Mouse (Mus musculus) CH12.LX (cell line): ENCODE measurements around the gene Wdfy2. TPM values are rescaled to one million over a fixed set of nuclear protein-coding genes. Genes with fewer than 3 reads are reported as not detected.

ENCODE experiments used
- DNase-seq: peaks from one replicate; pipeline ENCODE4 v3.0.0-alpha.2; 2013; ENCODE audit errors: extremely low read depth
- H3K27ac ChIP-seq: 2 replicates; pipeline ENCODE4 v1.5.1; 2012; ENCODE audit warnings: low read depth, mild to moderate bottlenecking, control low read depth, moderate library complexity; ENCODE audit not compliant: insufficient read depth
- H3K27me3 ChIP-seq: replicated peaks from 2 replicates; pipeline ENCODE3; 2012; ENCODE audit warnings: inconsistent platforms
- H3K36me3 ChIP-seq, 2 experiments: replicated peaks in 1 of 2; 2 replicates each; pipeline versions ENCODE3 to v1.6.1; 2012; ENCODE audit warnings: inconsistent platforms in 1 of 2, low read length in 1 of 2, mild to moderate bottlenecking in 1 of 2, mixed read lengths in 1 of 2, moderate library complexity in 1 of 2; ENCODE audit not compliant: control insufficient read depth in 1 of 2, insufficient read depth in 1 of 2
- H3K4me1 ChIP-seq, 2 experiments: 2 replicates each; pipeline ENCODE4 v1.6.1; 2012; ENCODE audit warnings: inconsistent platforms in 1 of 2, moderate library complexity in 1 of 2; ENCODE audit not compliant: insufficient read depth in 2 of 2, control insufficient read depth in 1 of 2
- H3K4me2 ChIP-seq: 2 replicates; pipeline ENCODE4 v1.6.1; 2012; ENCODE audit warnings: low read depth, mild to moderate bottlenecking, control low read depth; ENCODE audit not compliant: poor library complexity, insufficient read depth, severe bottlenecking
- H3K4me3 ChIP-seq, 3 experiments: fragments of 150-350 bp in 1 of 3; sonication (generic) in 1 of 3; replicated peaks in 1 of 3; 2 replicates each; pipeline versions ENCODE3 to v1.5.1; 2011 to 2012; ENCODE audit warnings: low read depth in 2 of 3, low read length in 2 of 3, mild to moderate bottlenecking in 2 of 3, moderate library complexity in 2 of 3, control low read depth in 1 of 3, improper control_type of control experiment in 1 of 3, inconsistent platforms in 1 of 3, mixed read lengths in 1 of 3; ENCODE audit not compliant: poor library complexity in 1 of 3
- H3K79me2 ChIP-seq: replicated peaks from 2 replicates; pipeline ENCODE4 v1.6.1; 2012; ENCODE audit warnings: mild to moderate bottlenecking, moderate library complexity; ENCODE audit not compliant: control insufficient read depth, poor library complexity, insufficient read depth, severe bottlenecking; ENCODE audit errors: extremely low read depth
- H3K9ac ChIP-seq: 2 replicates; pipeline ENCODE4 v1.6.1; 2012; ENCODE audit warnings: low read depth, mild to moderate bottlenecking, control low read depth, moderate library complexity; ENCODE audit not compliant: insufficient read depth
- H3K9me3 ChIP-seq: replicated peaks from 2 replicates; pipeline ENCODE3; 2012; ENCODE audit warnings: low read length, inconsistent platforms, mixed read lengths
- CTCF ChIP-seq, 2 experiments: IDR thresholded peaks in 1 of 2; conservative IDR thresholded peaks in 1 of 2; 2 replicates each; pipeline ENCODE4 v1.5.1; 2011 to 2012; ENCODE audit warnings: low read depth in 2 of 2, low read length in 2 of 2, improper control_type of control experiment in 1 of 2, inconsistent platforms in 1 of 2, mild to moderate bottlenecking in 1 of 2, moderate library complexity in 1 of 2
- ELF1 ChIP-seq: IDR thresholded peaks from 2 replicates; pipeline ENCODE4 v1.6.1; 2014; ENCODE audit warnings: low read depth, mild to moderate bottlenecking, inconsistent platforms, low read length, improper control_type of control experiment
- EP300 ChIP-seq: IDR thresholded peaks from 2 replicates; pipeline ENCODE4 v1.6.1; 2011; ENCODE audit warnings: low read length, improper control_type of control experiment
- GABPA ChIP-seq: IDR thresholded peaks from 2 replicates; pipeline ENCODE4 v1.6.1; 2012; ENCODE audit warnings: low read depth, low read length, improper control_type of control experiment, inconsistent platforms; ENCODE audit not compliant: insufficient replicate concordance
- HCFC1 ChIP-seq: IDR thresholded peaks from 2 replicates; pipeline ENCODE4 v1.6.1; 2012; ENCODE audit warnings: low read depth, mild to moderate bottlenecking, inconsistent platforms, low read length, improper control_type of control experiment
- JUN ChIP-seq: IDR thresholded peaks from 2 replicates; pipeline ENCODE4 v1.6.1; 2011; ENCODE audit warnings: low read depth, mild to moderate bottlenecking, low read length, improper control_type of control experiment, moderate library complexity; ENCODE audit not compliant: insufficient read depth
- KAT2A ChIP-seq: IDR thresholded peaks from 2 replicates; pipeline ENCODE4 v1.6.1; 2012; ENCODE audit warnings: low read length, improper control_type of control experiment, inconsistent platforms; ENCODE audit not compliant: insufficient replicate concordance
- MAFK ChIP-seq: IDR thresholded peaks from 2 replicates; pipeline ENCODE4 v1.6.1; 2011; ENCODE audit warnings: low read length, improper control_type of control experiment; ENCODE audit not compliant: insufficient replicate concordance
- MAZ ChIP-seq: IDR thresholded peaks from 2 replicates; pipeline ENCODE4 v1.6.1; 2012; ENCODE audit warnings: low read depth, mild to moderate bottlenecking, inconsistent platforms, low read length, improper control_type of control experiment, moderate library complexity
- MXI1 ChIP-seq: IDR thresholded peaks from 2 replicates; pipeline ENCODE4 v1.6.1; 2011; ENCODE audit warnings: mild to moderate bottlenecking, low read depth, low read length, improper control_type of control experiment
- MYC ChIP-seq: IDR thresholded peaks from 2 replicates; pipeline ENCODE4 v1.6.1; 2011; ENCODE audit warnings: low read depth, mild to moderate bottlenecking, improper control_type of control experiment, low read length
- NELFE ChIP-seq: IDR thresholded peaks from 2 replicates; pipeline ENCODE4 v1.6.1; 2011; ENCODE audit warnings: low read depth, low read length, improper control_type of control experiment
- POLR2A ChIP-seq: IDR thresholded peaks from 2 replicates; pipeline ENCODE4 v1.6.1; 2011; ENCODE audit warnings: low read depth, mild to moderate bottlenecking, improper control_type of control experiment, low read length
- RAD21 ChIP-seq: IDR thresholded peaks from 2 replicates; pipeline ENCODE4 v1.6.1; 2011; ENCODE audit warnings: low read depth, mild to moderate bottlenecking, low read length, improper control_type of control experiment, moderate library complexity
- SMC3 ChIP-seq: IDR thresholded peaks from 2 replicates; pipeline ENCODE4 v1.6.1; 2011; ENCODE audit warnings: low read depth, low read length, improper control_type of control experiment
- ZC3H11A ChIP-seq: IDR thresholded peaks from 2 replicates; pipeline ENCODE4 v1.6.1; 2012; ENCODE audit warnings: low read depth, mild to moderate bottlenecking, inconsistent platforms, low read length, improper control_type of control experiment
- ZMIZ1 ChIP-seq: IDR thresholded peaks from 2 replicates; pipeline ENCODE4 v1.6.1; 2012; ENCODE audit warnings: low read depth, mild to moderate bottlenecking, inconsistent platforms, low read length, improper control_type of control experiment
- dilution Hi-C: fragments of 300-500 bp; cut with MboI; formaldehyde crosslinking; loops from 2 replicates; pipeline ENCODE4 v1.14.3; 2020; ENCODE audit warnings: low sequenced_read_pairs; ENCODE audit not compliant: extremely low pct_unique_long_range_greater_than_20kb, extremely low pct_ligation_motif_present
- in situ Hi-C: fragments of 300-500 bp; cut with MboI; formaldehyde crosslinking; loops from 3 replicates; pipeline ENCODE4 v1.14.3; 2019; ENCODE audit warnings: low sequenced_read_pairs, low pct_ligation_motif_present, low pct_unique_long_range_greater_than_20kb, mixed read lengths
- polyA plus RNA-seq: library from polyadenylated mRNA; unstranded; fragments of >175 nt; gene quantifications from 2 replicates; pipeline ENCODE4 v1.2.1, GENCODE M21; 2012; ENCODE audit warnings: low read depth; ENCODE audit not compliant: insufficient read length
- total RNA-seq, 2 experiments: library from RNA; depleted of rRNA; stranded (reverse); fragments of 300-350 nt in 1 of 2; fragments of >200 nt in 1 of 2; gene quantifications; 2 replicates each; pipeline ENCODE4 v1.2.3; 2012 to 2014

Wdfy2 gene
- total and polyA plus RNA-seq, 3 experiments = 6.3 to 6.7 (median 6.6) TPM

GRCm38 (mm10) chr14:62868254-62868653 is 30.8 kb downstream of the Wdfy2 start:
- Histone ChIP-seq H3K9ac (no peak overlapping the region), H3K79me2 (no peaks in the 10 kb centered on the region), H3K4me3 (no peak overlapping the region), H3K9me3 (peaks cover 5% of the 10 kb centered on the region), H3K27ac (no peak overlapping the region), H3K4me1 (peaks cover 6 to 80% of the 10 kb centered on the region in 2 experiments), H3K4me2 (no peak overlapping the region), H3K36me3 (no peaks in the 10 kb centered on the region), H3K27me3 (no peaks in the 10 kb centered on the region)
- TF ChIP-seq MAFK = peak; percentile 74; the same call in 1 of the 2 replicates
- TF ChIP-seq ZC3H11A = no peak
- in situ Hi-C loops (no loop called here), dilution Hi-C loops (no loop called here)
- DNase-seq = no peak

GRCm38 (mm10) chr14:62870238-62870638 is 32.8 kb downstream of the Wdfy2 start:
- no peak for DNase-seq
- Histone ChIP-seq H3K36me3 (no peaks in the 10 kb centered on the region), H3K4me1 (peaks cover 10 to 83% of the 10 kb centered on the region in 2 experiments), H3K9ac (no peak overlapping the region), H3K4me2 (no peak overlapping the region), H3K27me3 (no peaks in the 10 kb centered on the region), H3K9me3 (peaks cover 5% of the 10 kb centered on the region), H3K4me3 (no peak overlapping the region), H3K79me2 (no peaks in the 10 kb centered on the region), H3K27ac (no peak overlapping the region)
- dilution Hi-C loops = no loop called here
- TF ChIP-seq SMC3 (no peak), CTCF (conservative IDR thresholded peaks at IDR 0.05 in 1 of 2, IDR thresholded peaks at IDR 0.05 in 1 of 2; ENCODE audit: low read depth in 2 of 2, low read length in 2 of 2) (no peak), ZMIZ1 (no peak), NELFE (no peak), POLR2A (no peak), KAT2A (no peak), MYC (no peak), RAD21 (no peak), GABPA (no peak), ELF1 (no peak), EP300 (no peak), HCFC1 (no peak), MXI1 (no peak), MAZ (no peak), JUN (no peak)
- in situ Hi-C loops = no loop called here
